In the genomic region with DNA sequence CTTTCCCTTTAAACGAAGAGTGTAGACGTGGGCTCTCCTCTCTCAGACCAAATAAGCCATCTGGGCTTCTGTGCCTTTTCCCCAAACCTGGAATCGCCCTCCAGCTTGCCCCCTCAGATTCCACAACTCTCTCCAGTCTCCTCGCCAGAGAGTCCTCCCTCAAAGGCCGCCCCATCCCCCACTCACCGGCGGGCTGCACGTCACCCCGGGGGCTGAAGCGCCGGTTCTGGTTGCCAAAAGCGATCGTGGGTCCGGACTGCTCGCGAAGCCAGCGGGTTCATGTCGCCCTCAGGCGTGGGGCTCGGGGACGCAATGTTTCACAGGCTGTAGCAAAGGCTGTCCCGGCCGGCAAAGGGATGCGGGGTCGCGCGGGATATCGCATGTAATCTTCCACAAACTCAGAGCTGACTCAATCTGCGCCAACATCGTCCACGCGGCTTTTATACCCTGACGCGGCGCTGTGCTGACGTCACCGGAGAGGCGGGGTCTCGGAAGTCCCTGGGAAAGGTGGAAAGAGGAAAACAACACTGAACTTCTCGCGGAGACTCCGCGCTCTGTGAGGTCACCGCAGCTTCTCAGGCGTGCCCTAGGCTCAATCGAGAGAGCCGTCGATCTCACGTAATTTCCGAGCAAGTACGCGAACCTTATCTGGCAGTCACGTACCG, we compare ENCODE assay signal across 7 mouse cellular contexts. TPM values are rescaled to one million over a fixed set of nuclear protein-coding genes. Genes with fewer than 3 reads are reported as not detected.
A peak's percentile ranks its signal among the peaks of the same experiment; 100 is the strongest.
DNase-seq lines count a peak whose midpoint lies in the region; ATAC-seq and TF ChIP-seq lines count a peak whose summit lies in the region.

A gene (minus strand): TSS at position 460 of the 665 bp plus-strand sequence.
A gene (plus strand): TSS at position 522 of the 665 bp plus-strand sequence.

- DNase-seq in adrenal gland, adult 8-10 months, result peak; percentile 93
- DNase-seq in embryo, embryonic 9.5 days (ENCODE audit: extremely low spot score), result peak; percentile 95
- no peak for DNase-seq in gonadal fat pad, adult 2 months (ENCODE audit: low read depth)
- DNase-seq in left cerebral cortex, postnatal 4 days, result peak; percentile 92

- intact Hi-C loops in left cerebral cortex, postnatal 4 days (cut with DNase I), result no loop called here

- peaks cover 8% of the 10 kb centered on the region for H3K4me1 ChIP-seq in intestine, postnatal 0 days (replicated peaks; ENCODE audit: control insufficient read depth, insufficient read depth, low read length)
- peaks cover 20% of the 10 kb centered on the region for H3K4me1 ChIP-seq in midbrain, embryonic 12.5 days
- peaks cover 9% of the 10 kb centered on the region for H3K4me1 ChIP-seq in small intestine, adult 2 months (ENCODE audit: control insufficient read depth, insufficient read depth, insufficient read length, low read length)

- WGBS in intestine, postnatal 0 days, result under 1% methylated on average over 54 of the region's 54 CpGs
- WGBS in midbrain, embryonic 12.5 days, result under 1% methylated on average over 54 of the region's 54 CpGs
- WGBS in small intestine, adult 2 months, result under 1% methylated on average over 54 of the region's 54 CpGs

- peak within 1 kb of the TSS; percentile 61 for H3K4me3 ChIP-seq in intestine, postnatal 0 days (ENCODE audit: low read depth, low read length)
- peak within 1 kb of the TSS; percentile 64 for H3K4me3 ChIP-seq in midbrain, embryonic 12.5 days
- H3K4me3 ChIP-seq in small intestine, adult 2 months (ENCODE audit: low read depth, low read length), result peak within 1 kb of the TSS; percentile 89

- no peaks in the 10 kb centered on the region for H3K27me3 ChIP-seq in intestine, postnatal 0 days (replicated peaks; ENCODE audit: control insufficient read depth, insufficient read depth, low read length)
- H3K27me3 ChIP-seq in midbrain, embryonic 12.5 days, result 0 out of 2 replicates have a peak, but pooled peaks cover 8% of the 10 kb centered on the region
- 0 out of 2 replicates have a peak, but pooled peaks cover 2% of the 10 kb centered on the region for H3K27me3 ChIP-seq in small intestine, adult 2 months (ENCODE audit: control insufficient read depth, insufficient read depth, low read length)

- H3K36me3 ChIP-seq in intestine, postnatal 0 days (ENCODE audit: control insufficient read depth, insufficient read depth), result peaks cover 8% of the 10 kb centered on the region; the same call in 1 of the 2 replicates
- H3K36me3 ChIP-seq in midbrain, embryonic 12.5 days, result no peaks in the 10 kb centered on the region
- H3K36me3 ChIP-seq in small intestine, adult 2 months (ENCODE audit: control insufficient read depth, insufficient read depth, low read length), result peaks cover 7% of the 10 kb centered on the region; the same call in 1 of the 2 replicates

- H3K9ac ChIP-seq in intestine, postnatal 0 days (ENCODE audit: low read depth, low read length), result peak within 1 kb of the TSS; percentile 77
- H3K9ac ChIP-seq in midbrain, embryonic 12.5 days (replicated peaks), result peak within 1 kb of the TSS; percentile 83

- no peak for TF ChIP-seq CTCF in intestine, postnatal 0 days (IDR thresholded peaks at IDR 0.05; ENCODE audit: low read depth)
- TF ChIP-seq CTCF in small intestine, adult 2 months (IDR thresholded peaks at IDR 0.05; ENCODE audit: extremely low read depth, insufficient read length, insufficient replicate concordance, low read depth, low read length), result no peak

- H3K4me2 ChIP-seq in intestine, postnatal 0 days (replicated peaks; ENCODE audit: low read depth), result peak within 1 kb of the TSS; percentile 73
- peak within 1 kb of the TSS; percentile 83 for H3K4me2 ChIP-seq in midbrain, embryonic 12.5 days (replicated peaks)

- H3K9me3 ChIP-seq in intestine, postnatal 0 days (ENCODE audit: control insufficient read depth), result no peaks in the 10 kb centered on the region
- no peaks in the 10 kb centered on the region for H3K9me3 ChIP-seq in midbrain, embryonic 12.5 days

- ATAC-seq in intestine, postnatal 0 days, result peak; percentile 91
- ATAC-seq in midbrain, embryonic 12.5 days (ENCODE audit: low FRiP score, low read depth), result peak; percentile 85

- TF ChIP-seq POLR2A in small intestine, adult 2 months (IDR thresholded peaks at IDR 0.05; ENCODE audit: low read depth, low read length), result peak; percentile 98

- peak within 1 kb of the TSS; percentile 80 for H3K27ac ChIP-seq in intestine, postnatal 0 days (ENCODE audit: low read depth, low read length)
- H3K27ac ChIP-seq in midbrain, embryonic 12.5 days (replicated peaks), result peak within 1 kb of the TSS; percentile 71
- H3K27ac ChIP-seq in small intestine, adult 2 months (ENCODE audit: insufficient read depth, low read depth, low read length), result peak within 1 kb of the TSS; percentile 95

RNA-seq across cellular contexts. Expression of the first gene that starts in this region (rescaled TPM):
- total RNA-seq in adrenal gland, adult 8-10 months (2022), result 10 to 100 TPM; 29.2 to 62.8 (median 45.0) TPM
- polyA plus RNA-seq in gonadal fat pad, adult 2 months (2012; rRNA removed), result 19.6 and 24.0 TPM in 2 replicates
- 7.4 and 9.0 TPM in 2 replicates for polyA plus RNA-seq in intestine, postnatal 0 days (2015; fragmentation: Nextera tagmentation; extraction: Ambion mirVana)
- 10 to 100 TPM; 19.0 to 24.6 TPM for total RNA-seq in left cerebral cortex, postnatal 4 days (2021)
- polyA plus RNA-seq in midbrain, embryonic 12.5 days (2016; fragmentation: Nextera tagmentation; extraction: Ambion mirVana), result 15.4 and 18.5 TPM in 2 replicates
- 15.3 and 15.9 TPM in 2 replicates for polyA plus RNA-seq in small intestine, adult 2 months (2012; rRNA removed)

RNA-seq across cellular contexts. Expression of the second gene that starts in this region (rescaled TPM):
- total RNA-seq in adrenal gland, adult 8-10 months (2022), result 1 to 10 TPM; 3.1 to 6.9 (median 4.3) TPM
- polyA plus RNA-seq in gonadal fat pad, adult 2 months (2012; rRNA removed), result 13.5 and 13.9 TPM in 2 replicates
- polyA plus RNA-seq in intestine, postnatal 0 days (2015; fragmentation: Nextera tagmentation; extraction: Ambion mirVana), result 0.80 and 1.6 TPM in 2 replicates
- 1 to 10 TPM in 1 of 2 experiments, under 1 TPM in 1; 0.90 to 2.7 TPM for total RNA-seq in left cerebral cortex, postnatal 4 days (2021)
- 0.70 and 0.96 TPM in 2 replicates for polyA plus RNA-seq in midbrain, embryonic 12.5 days (2016; fragmentation: Nextera tagmentation; extraction: Ambion mirVana)
- polyA plus RNA-seq in small intestine, adult 2 months (2012; rRNA removed), result 4.7 and 4.9 TPM in 2 replicates
